ENCODE assay signal across 35 mouse cellular contexts in genomic region chr5:134873034-134873433, GRCm38 (mm10). TPM values are rescaled to one million over a fixed set of nuclear protein-coding genes. Genes with fewer than 3 reads are reported as not detected.
A peak's percentile ranks its signal among the peaks of the same experiment; 100 is the strongest.
DNase-seq lines count a peak whose midpoint lies in the region; ATAC-seq and TF ChIP-seq lines count a peak whose summit lies in the region.
"Had no signal": no experiment of that assay in that cellular context is flagged by ENCODE, and none has a peak within 500 bp of the region (broad histone marks: within the 10 kb centered on the region; RNA-seq: fewer than 3 reads in every experiment).

No protein-coding gene starts in this region.

- H3K27ac ChIP-seq in lung, postnatal 0 days (ENCODE audit: low read length) = peak overlapping the region; percentile 68
- H3K27ac ChIP-seq: forebrain, embryonic 13.5 days; hindbrain, embryonic 12.5 days; kidney, postnatal 0 days; macrophage; midbrain, embryonic 15.5 days; stomach, embryonic 15.5 days had no signal

- peak; percentile 55 for DNase-seq in gastrocnemius, adult 18-20 months (ENCODE audit: low spot score)
- DNase-seq in gastrocnemius, postnatal 25 days = no peak
- DNase-seq in lung, postnatal 0 days (ENCODE audit: low spot score) = no peak
- no peak for DNase-seq in lung, postnatal 25 days (ENCODE audit: low spot score)
- no peak for DNase-seq in Patski (ENCODE audit: low read depth, low spot score)
- DNase-seq in gastrocnemius, postnatal 10 days = peak; percentile 39
- DNase-seq in ovary, postnatal 36 days (ENCODE audit: low spot score) = no peak
- no peak for DNase-seq in left cerebral cortex, postnatal 25 days (ENCODE audit: low spot score in 2 of 2)
- DNase-seq: cerebellum, adult 11 months; cerebellum, adult 9-11 months; kidney, adult 8-10 months; kidney, postnatal 4 days; right cerebral cortex, postnatal 14 days; thymus, adult 18-20 months; thymus, postnatal 25 days had no signal

- ATAC-seq in lung, postnatal 0 days = no peak
- peak; percentile 26 for ATAC-seq in Patski
- ATAC-seq: forebrain, embryonic 13.5 days; intestine, embryonic 16.5 days; midbrain, embryonic 15.5 days had no signal

- no peak overlapping the region for H3K4me3 ChIP-seq in lung, postnatal 0 days (ENCODE audit: low read depth, low read length)
- H3K4me3 ChIP-seq: embryonic facial prominence, embryonic 15.5 days; forebrain, embryonic 13.5 days; heart, embryonic 15.5 days; hindbrain, embryonic 12.5 days; midbrain, embryonic 15.5 days; stomach, embryonic 15.5 days had no signal

- no peak overlapping the region for H3K9ac ChIP-seq in lung, postnatal 0 days (replicated peaks; ENCODE audit: low read depth)
- H3K9ac ChIP-seq: embryonic facial prominence, embryonic 15.5 days; forebrain, embryonic 13.5 days; heart, embryonic 15.5 days; hindbrain, embryonic 12.5 days; midbrain, embryonic 15.5 days; stomach, embryonic 15.5 days had no signal

- 78% methylated on average over 8 of the region's 8 CpGs for WGBS in lung, postnatal 0 days

- TF ChIP-seq EP300 in lung, postnatal 0 days (IDR thresholded peaks at IDR 0.05) = no peak

- CTCF ChIA-PET in Patski (lab: Charles Lee) = interaction anchor here (0.9 to 2.0 kb wide), 2 partner anchors 11 to 25 kb away, joined by 3 to 4 read pairs; no protein-coding TSS in a partner anchor

- POLR2A ChIA-PET in Patski (lab: Charles Lee) = interaction anchor here (0.6 kb wide), 1 partner anchor 191 kb away, joined by 3 read pairs; no protein-coding TSS in a partner anchor

- H3K4me2 ChIP-seq in lung, postnatal 0 days (replicated peaks; ENCODE audit: low read depth, low read length) = no peak overlapping the region
- H3K4me2 ChIP-seq: embryonic facial prominence, embryonic 15.5 days; forebrain, embryonic 13.5 days; heart, embryonic 15.5 days; hindbrain, embryonic 12.5 days; liver, embryonic 11.5 days; midbrain, embryonic 15.5 days; stomach, embryonic 15.5 days had no signal

- no peaks in the 10 kb centered on the region for H3K27me3 ChIP-seq in lung, postnatal 0 days (replicated peaks; ENCODE audit: insufficient read depth, low read length)
- H3K27me3 ChIP-seq in Patski = peaks cover 2% of the 10 kb centered on the region
- H3K27me3 ChIP-seq: embryonic facial prominence, embryonic 15.5 days; forebrain, embryonic 13.5 days; hindbrain, embryonic 12.5 days; midbrain, embryonic 15.5 days; stomach, embryonic 15.5 days had no signal

- in situ Hi-C loops in Patski (cut with MboI; ENCODE audit: low pct_unique_long_range_greater_than_20kb) = no loop called here

- no peaks in the 10 kb centered on the region for H3K36me3 ChIP-seq in lung, postnatal 0 days (ENCODE audit: insufficient read depth, low read length)
- H3K36me3 ChIP-seq: embryonic facial prominence, embryonic 15.5 days; heart, embryonic 15.5 days; hindbrain, embryonic 12.5 days; midbrain, embryonic 15.5 days; stomach, embryonic 15.5 days had no signal

- intact Hi-C loops in left cerebral cortex, postnatal 25 days (cut with DNase I) = no loop called here

- TF ChIP-seq CTCF in lung, postnatal 0 days (IDR thresholded peaks at IDR 0.05) = no peak
- TF ChIP-seq CTCF in Patski (IDR thresholded peaks at IDR 0.05) = no peak

- no peaks in the 10 kb centered on the region for H3K4me1 ChIP-seq in lung, postnatal 0 days (ENCODE audit: insufficient read depth, low read depth, low read length)
- H3K4me1 ChIP-seq: forebrain, embryonic 13.5 days; hindbrain, embryonic 12.5 days; midbrain, embryonic 15.5 days had no signal

- H3K9me3 ChIP-seq in lung, postnatal 0 days (ENCODE audit: low read length) = no peaks in the 10 kb centered on the region
- H3K9me3 ChIP-seq: embryonic facial prominence, embryonic 15.5 days; forebrain, embryonic 13.5 days; heart, embryonic 15.5 days; hindbrain, embryonic 12.5 days; midbrain, embryonic 15.5 days; stomach, embryonic 15.5 days had no signal

RNA-seq across cellular contexts. Expression of gene Tmem270, which starts 33.5 kb away (rescaled TPM):
- total RNA-seq in gastrocnemius, adult 18-20 months (2021) = not detected
- total RNA-seq in gastrocnemius, postnatal 25 days (2021) = not detected
- not detected in 2 replicates for polyA plus RNA-seq in lung, postnatal 0 days (2015; fragmentation: Nextera tagmentation; extraction: Ambion mirVana)
- not detected for polyA plus RNA-seq in Patski (2021)
- total RNA-seq in gastrocnemius, postnatal 10 days (2021) = not detected
- not detected for total RNA-seq in left cerebral cortex, postnatal 25 days (2021)
- total RNA-seq: adrenal gland, postnatal 14 days; common myeloid progenitor, adult 5-6 weeks; heart, postnatal 25 days; layer of hippocampus, adult 8-10 months; layer of hippocampus, postnatal 25 days; left cerebral cortex, adult 8-10 months; left cerebral cortex, postnatal 4 days; megakaryocyte-erythroid progenitor cell, adult 5-6 weeks; MEL had no signal
- polyA plus RNA-seq: embryonic facial prominence, embryonic 15.5 days; forebrain, embryonic 13.5 days; heart, embryonic 15.5 days; hindbrain, embryonic 12.5 days; intestine, embryonic 16.5 days; kidney, postnatal 0 days; liver, embryonic 11.5 days; macrophage; midbrain, embryonic 15.5 days; neural tube, embryonic 11.5 days; stomach, embryonic 15.5 days had no signal

RNA-seq across cellular contexts. Expression of gene Cldn13, which starts 42.3 kb away (rescaled TPM):
- total RNA-seq in gastrocnemius, adult 18-20 months (2021) = not detected
- not detected for total RNA-seq in gastrocnemius, postnatal 25 days (2021)
- 1.2 and 1.6 TPM in 2 replicates for polyA plus RNA-seq in lung, postnatal 0 days (2015; fragmentation: Nextera tagmentation; extraction: Ambion mirVana)
- polyA plus RNA-seq in Patski (2021) = not detected
- under 1 TPM in 1 of 2 experiments, not detected in 1; 0.84 TPM for total RNA-seq in gastrocnemius, postnatal 10 days (2021)
- total RNA-seq in left cerebral cortex, postnatal 25 days (2021) = not detected
- total RNA-seq: heart, postnatal 25 days; layer of hippocampus, adult 8-10 months; layer of hippocampus, postnatal 25 days; left cerebral cortex, adult 8-10 months; left cerebral cortex, postnatal 4 days had no signal
- polyA plus RNA-seq: embryonic facial prominence, embryonic 15.5 days; forebrain, embryonic 13.5 days; macrophage; midbrain, embryonic 15.5 days had no signal

RNA-seq across cellular contexts. Expression of gene Mettl27, which starts 59.1 kb away (rescaled TPM):
- 1 to 10 TPM; 4.2 to 5.6 TPM for total RNA-seq in gastrocnemius, adult 18-20 months (2021)
- total RNA-seq in gastrocnemius, postnatal 25 days (2021) = 1 to 10 TPM; 4.0 to 5.2 TPM
- 33.7 and 35.5 TPM in 2 replicates for polyA plus RNA-seq in lung, postnatal 0 days (2015; fragmentation: Nextera tagmentation; extraction: Ambion mirVana)
- polyA plus RNA-seq in Patski (2021) = 27.5 TPM
- 1 to 10 TPM; 7.4 to 8.6 TPM for total RNA-seq in gastrocnemius, postnatal 10 days (2021)
- total RNA-seq in left cerebral cortex, postnatal 25 days (2021) = 1 to 10 TPM; 9.0 to 9.8 TPM

Comparison
In these comparisons a context has a peak if more than half of its experiments do, and no peak if none do; other contexts are left out.
1. DNase-seq: peak in gastrocnemius, adult 18-20 months (single experiment) and gastrocnemius, postnatal 10 days (single experiment); none in gastrocnemius, postnatal 25 days (single experiment), lung, postnatal 0 days (single experiment), lung, postnatal 25 days (single experiment), Patski (single experiment), ovary, postnatal 36 days (single experiment) and left cerebral cortex, postnatal 25 days (0 of 2).